Mouse (Mus musculus): ENCODE data around the gene Lypd8. TPM values are rescaled to one million over a fixed set of nuclear protein-coding genes. Genes with fewer than 3 reads are reported as not detected.

Lypd8 gene
- polyA plus RNA-seq, 1 experiment from 2014 or later: 0.28 TPM

DNA sequence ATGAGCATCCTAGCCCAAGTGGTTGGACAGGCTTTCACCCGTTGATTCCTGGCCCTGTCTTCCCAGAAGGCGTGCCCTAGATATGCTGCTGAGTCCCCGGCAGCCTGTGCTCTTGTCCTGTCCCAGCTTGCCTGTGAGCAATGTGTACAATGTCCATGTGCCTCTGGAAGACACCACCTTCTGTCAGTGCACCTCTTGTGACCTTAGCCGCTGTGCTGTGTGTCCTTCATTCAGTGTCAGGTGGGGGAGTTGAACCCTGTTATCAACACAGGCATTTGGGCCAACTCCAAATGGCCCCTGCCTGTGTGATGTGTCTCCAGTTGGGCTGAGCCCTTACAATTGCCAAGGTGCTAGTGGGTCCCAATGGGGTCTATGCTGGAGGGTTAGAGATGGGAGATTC is 32.1 kb upstream of the Lypd8 start:
- Histone ChIP-seq H3K4me3 (replicated peaks; ENCODE audit: low read depth, low read length) (no peak overlapping the region), H3K27ac (no peak overlapping the region), H3K9ac (ENCODE audit: low read depth, low read length) (no peak overlapping the region), H3K9me3 (replicated peaks; ENCODE audit: low read length) (no peaks in the 10 kb centered on the region), H3K27me3 (ENCODE audit: insufficient read depth, low read length) (no peaks in the 10 kb centered on the region), H3K4me1 (replicated peaks; ENCODE audit: insufficient read depth, low read length) (no peaks in the 10 kb centered on the region), H3K4me2 (ENCODE audit: low read length) (no peak overlapping the region), H3K36me3 (ENCODE audit: insufficient read depth, low read length) (peaks cover 34% of the 10 kb centered on the region)
- ATAC-seq (replicated peaks; ENCODE audit: low FRiP score, low read depth) (no peak), DNase-seq (ENCODE audit: low spot score) (no peak)
- TF ChIP-seq CTCF (IDR thresholded peaks at IDR 0.05; ENCODE audit: low read depth): no peak
- 93% methylated on average over 4 of the region's 4 CpGs for WGBS

DNA sequence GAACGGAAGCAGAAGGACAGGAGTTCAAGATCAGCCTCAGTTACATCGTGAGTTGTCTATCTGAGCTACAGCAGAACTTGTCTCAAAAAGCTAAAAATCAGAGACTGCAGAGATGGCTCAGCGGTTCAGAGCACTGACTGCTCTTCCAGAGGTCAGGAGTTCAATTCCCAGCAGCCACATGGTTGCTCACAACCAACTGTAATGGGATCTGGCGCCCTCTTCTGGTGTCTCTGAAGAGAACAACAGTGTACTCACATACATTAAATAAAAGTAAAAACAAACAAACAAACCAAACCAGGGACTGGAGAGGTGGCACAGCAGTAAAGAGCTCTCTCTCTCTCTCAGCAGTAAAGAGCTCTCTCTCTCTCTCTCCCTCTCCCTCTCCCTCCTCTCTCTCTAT is 28.2 kb upstream of the Lypd8 start:
- H3K27ac ChIP-seq: no peak overlapping the region
- ATAC-seq (replicated peaks; ENCODE audit: low FRiP score, low read depth) (no peak), DNase-seq (ENCODE audit: low spot score) (no peak)
- peak; percentile 35; the same call in 1 of the 2 replicates for TF ChIP-seq CTCF (IDR thresholded peaks at IDR 0.05; ENCODE audit: low read depth)
- no peak overlapping the region for H3K4me2 ChIP-seq (ENCODE audit: low read length)
- H3K4me1 ChIP-seq (replicated peaks; ENCODE audit: insufficient read depth, low read length): no peaks in the 10 kb centered on the region
- 71% methylated on average over 4 of the region's 4 CpGs for WGBS
- H3K36me3 ChIP-seq (ENCODE audit: insufficient read depth, low read length): peaks cover 18% of the 10 kb centered on the region; the same call in 1 of the 2 replicates
- H3K9me3 ChIP-seq (replicated peaks; ENCODE audit: low read length): no peaks in the 10 kb centered on the region
- no peaks in the 10 kb centered on the region for H3K27me3 ChIP-seq (ENCODE audit: insufficient read depth, low read length)
- no peak overlapping the region for H3K4me3 ChIP-seq (replicated peaks; ENCODE audit: low read depth, low read length)
- no peak overlapping the region for H3K9ac ChIP-seq (ENCODE audit: low read depth, low read length)

DNA sequence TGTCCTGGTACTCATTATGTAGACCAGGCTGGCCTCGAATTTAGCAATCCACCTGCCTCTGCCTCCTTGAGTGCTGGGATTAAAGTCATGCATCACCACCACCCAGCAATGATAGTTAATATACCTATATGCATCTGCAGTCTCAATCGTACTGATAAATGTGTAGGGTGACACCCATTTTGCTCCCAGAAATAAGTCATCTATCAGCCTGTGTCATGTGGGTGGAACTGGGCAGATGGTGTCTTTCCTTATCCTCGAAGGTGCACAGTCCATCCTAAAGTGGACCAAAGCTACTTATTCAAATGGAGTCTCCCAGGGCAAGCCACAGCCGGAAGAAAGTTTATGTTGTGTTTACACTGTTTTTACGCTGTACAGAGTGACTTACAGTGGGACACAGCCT is 27.7 kb upstream of the Lypd8 start:
- no peak for TF ChIP-seq CTCF (IDR thresholded peaks at IDR 0.05; ENCODE audit: low read depth)
- Histone ChIP-seq H3K9ac (ENCODE audit: low read depth, low read length) (no peak overlapping the region), H3K27ac (no peak overlapping the region), H3K4me2 (ENCODE audit: low read length) (no peak overlapping the region), H3K27me3 (ENCODE audit: insufficient read depth, low read length) (no peaks in the 10 kb centered on the region), H3K4me1 (replicated peaks; ENCODE audit: insufficient read depth, low read length) (no peaks in the 10 kb centered on the region), H3K36me3 (ENCODE audit: insufficient read depth, low read length) (peaks cover 12% of the 10 kb centered on the region; the same call in 1 of the 2 replicates), H3K9me3 (replicated peaks; ENCODE audit: low read length) (no peaks in the 10 kb centered on the region), H3K4me3 (replicated peaks; ENCODE audit: low read depth, low read length) (no peak overlapping the region)
- no peak for ATAC-seq (replicated peaks; ENCODE audit: low FRiP score, low read depth)
- no peak for DNase-seq (ENCODE audit: low spot score)
- WGBS: 76% methylated on average over 5 of the region's 5 CpGs

DNA sequence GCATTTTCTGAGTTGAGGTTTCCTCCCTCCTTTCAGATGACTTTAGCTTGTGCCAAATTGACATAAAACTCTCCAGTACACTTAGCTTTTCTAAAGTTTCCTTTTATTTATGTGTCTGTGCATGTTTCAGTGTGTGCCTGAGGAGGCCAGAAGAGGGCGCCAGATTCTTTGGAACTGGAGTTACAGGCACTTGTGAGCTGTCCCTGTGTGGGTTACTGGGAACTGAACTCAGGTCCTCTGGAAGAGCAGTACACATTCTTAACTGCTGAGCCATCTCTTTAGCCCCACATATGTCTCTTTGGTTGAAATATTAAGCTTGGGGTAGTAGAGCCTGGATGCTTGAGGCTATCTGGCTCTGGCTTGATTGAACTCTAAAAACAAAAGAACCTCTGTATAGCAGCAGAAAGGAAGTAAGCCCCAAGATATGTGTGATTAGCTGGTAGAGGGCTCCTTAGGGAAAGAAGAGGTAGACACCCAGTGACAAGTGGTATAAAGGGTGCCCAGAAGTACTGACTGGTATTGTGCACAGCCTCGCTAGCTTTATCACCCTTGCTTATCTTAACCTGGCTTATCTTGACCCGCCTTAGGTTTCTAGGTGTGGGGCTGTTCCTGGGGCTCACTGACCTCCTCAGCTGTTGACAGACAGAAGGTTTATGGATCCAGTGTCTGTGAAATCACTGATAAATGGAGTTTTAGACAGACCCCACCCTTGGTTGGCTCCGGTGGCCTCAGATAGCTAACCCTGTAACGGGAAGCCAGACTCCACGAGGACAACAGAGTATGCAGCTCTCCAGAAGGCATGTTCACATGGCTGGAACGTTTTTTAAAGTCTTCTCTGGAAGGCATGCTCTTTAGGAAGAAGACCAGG is 25.9 kb upstream of the Lypd8 start:
- DNase-seq (ENCODE audit: low spot score) (peak; percentile 9), ATAC-seq (replicated peaks; ENCODE audit: low FRiP score, low read depth) (no peak)
- H3K4me2 ChIP-seq (ENCODE audit: low read length): no peak overlapping the region
- peak; percentile 58 for TF ChIP-seq CTCF (IDR thresholded peaks at IDR 0.05; ENCODE audit: low read depth)
- no peak overlapping the region for H3K4me3 ChIP-seq (replicated peaks; ENCODE audit: low read depth, low read length)
- H3K9me3 ChIP-seq (replicated peaks; ENCODE audit: low read length): no peaks in the 10 kb centered on the region
- H3K4me1 ChIP-seq (replicated peaks; ENCODE audit: insufficient read depth, low read length): no peaks in the 10 kb centered on the region
- H3K27me3 ChIP-seq (ENCODE audit: insufficient read depth, low read length): no peaks in the 10 kb centered on the region
- H3K9ac ChIP-seq (ENCODE audit: low read depth, low read length): no peak overlapping the region
- 51% methylated on average over 7 of the region's 7 CpGs for WGBS
- H3K27ac ChIP-seq: no peak overlapping the region
- H3K36me3 ChIP-seq (ENCODE audit: insufficient read depth, low read length): no peaks in the 10 kb centered on the region

DNA sequence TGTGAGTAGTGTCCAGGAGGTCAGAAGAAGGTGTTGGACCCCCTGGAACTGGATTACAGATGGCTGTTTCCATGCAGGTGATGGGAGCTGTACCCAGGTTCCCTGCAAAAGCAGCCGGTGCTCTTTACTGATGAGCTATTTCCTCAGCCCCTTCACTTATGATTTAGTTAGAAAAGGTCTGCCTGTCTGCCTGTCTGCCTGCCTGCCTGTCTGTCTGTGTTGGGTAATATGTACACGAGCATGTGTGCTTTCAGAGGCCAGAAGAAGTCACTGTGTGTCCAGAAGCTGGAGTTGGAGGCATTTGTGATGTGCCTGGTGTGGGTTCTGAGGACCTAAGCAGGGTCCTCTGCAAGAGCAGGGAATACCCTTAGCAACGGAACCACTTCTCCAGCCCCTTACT is 25.1 kb upstream of the Lypd8 start:
- Histone ChIP-seq H3K4me3 (replicated peaks; ENCODE audit: low read depth, low read length) (no peak overlapping the region), H3K4me1 (replicated peaks; ENCODE audit: insufficient read depth, low read length) (no peaks in the 10 kb centered on the region), H3K9me3 (replicated peaks; ENCODE audit: low read length) (no peaks in the 10 kb centered on the region), H3K27me3 (ENCODE audit: insufficient read depth, low read length) (no peaks in the 10 kb centered on the region), H3K4me2 (ENCODE audit: low read length) (no peak overlapping the region), H3K36me3 (ENCODE audit: insufficient read depth, low read length) (no peaks in the 10 kb centered on the region), H3K9ac (ENCODE audit: low read depth, low read length) (no peak overlapping the region), H3K27ac (no peak overlapping the region)
- 71% methylated on average over 3 of the region's 3 CpGs for WGBS
- no peak for ATAC-seq (replicated peaks; ENCODE audit: low FRiP score, low read depth)
- no peak for DNase-seq (ENCODE audit: low spot score)
- TF ChIP-seq CTCF (IDR thresholded peaks at IDR 0.05; ENCODE audit: low read depth): no peak

DNA sequence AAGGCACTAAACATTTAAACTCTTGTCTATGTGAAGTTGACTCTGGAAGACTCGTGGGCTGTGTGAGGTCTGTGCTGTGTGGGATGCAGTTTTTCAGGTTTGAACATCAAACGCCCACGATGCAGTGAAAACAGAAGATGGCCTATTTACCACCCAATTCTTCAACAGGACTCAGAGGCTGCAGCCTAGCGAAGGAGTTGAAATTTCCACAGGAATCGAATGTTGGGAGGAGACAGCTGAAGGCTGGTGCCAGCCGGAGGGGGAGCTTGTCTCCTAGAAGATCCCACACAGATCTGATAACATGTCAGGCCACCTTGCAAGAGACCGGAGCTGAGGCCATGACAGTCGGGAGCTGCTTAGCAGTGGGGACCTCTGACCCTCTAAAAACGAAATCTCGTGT is 24.4 kb upstream of the Lypd8 start:
- 22% methylated on average over 10 of the region's 10 CpGs for WGBS
- Histone ChIP-seq H3K27me3 (ENCODE audit: insufficient read depth, low read length) (no peaks in the 10 kb centered on the region), H3K27ac (no peak overlapping the region), H3K36me3 (ENCODE audit: insufficient read depth, low read length) (no peaks in the 10 kb centered on the region), H3K4me3 (replicated peaks; ENCODE audit: low read depth, low read length) (no peak overlapping the region), H3K9ac (ENCODE audit: low read depth, low read length) (no peak overlapping the region), H3K4me1 (replicated peaks; ENCODE audit: insufficient read depth, low read length) (no peaks in the 10 kb centered on the region), H3K4me2 (ENCODE audit: low read length) (no peak overlapping the region), H3K9me3 (replicated peaks; ENCODE audit: low read length) (no peaks in the 10 kb centered on the region)
- no peak for TF ChIP-seq CTCF (IDR thresholded peaks at IDR 0.05; ENCODE audit: low read depth)
- ATAC-seq (replicated peaks; ENCODE audit: low FRiP score, low read depth) (no peak), DNase-seq (ENCODE audit: low spot score) (no peak)

All from kidney, postnatal 0 days (tissue).